Mouse (Mus musculus): Measurements from ENCODE around the gene Bmpr1a. TPM values are rescaled to one million over a fixed set of nuclear protein-coding genes. Genes with fewer than 3 reads are reported as not detected.

Bmpr1a gene
- polyA plus RNA-seq, 1 experiment from 2014 or later: 21.1 TPM

DNA sequence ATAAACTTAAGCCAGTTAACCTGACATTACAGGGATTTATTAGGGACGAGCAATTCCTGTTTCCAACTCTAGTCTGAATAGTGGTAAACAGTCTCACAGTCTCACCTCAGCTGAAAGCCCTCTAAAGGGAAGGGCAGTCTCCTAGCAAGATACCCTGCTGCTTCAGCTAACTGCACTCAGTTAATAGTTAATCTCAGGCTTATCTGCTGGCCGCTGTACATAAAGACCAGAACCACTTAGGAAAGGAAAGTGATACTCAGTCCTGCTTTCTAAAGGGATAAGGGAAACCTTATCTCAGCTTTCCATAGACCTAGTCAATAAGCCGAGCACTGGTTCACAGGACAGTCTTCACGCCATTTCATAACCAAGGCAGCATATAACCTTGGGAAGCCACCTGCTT, 32.7 kb upstream of the Bmpr1a start:
- Histone ChIP-seq H3K4me2 (ENCODE audit: low read length) (no peak overlapping the region), H3K9ac (replicated peaks; ENCODE audit: low read depth, low read length) (no peak overlapping the region), H3K36me3 (ENCODE audit: control insufficient read depth, insufficient read depth) (no peaks in the 10 kb centered on the region), H3K9me3 (ENCODE audit: control insufficient read depth, low read length) (no peaks in the 10 kb centered on the region), H3K27ac (ENCODE audit: low read length) (no peak overlapping the region), H3K4me3 (replicated peaks; ENCODE audit: low read length) (no peak overlapping the region), H3K27me3 (replicated peaks; ENCODE audit: control insufficient read depth, insufficient read depth, low read length) (no peaks in the 10 kb centered on the region), H3K4me1 (replicated peaks; ENCODE audit: control insufficient read depth, insufficient read depth, low read length) (no peaks in the 10 kb centered on the region)
- WGBS: 72% methylated on average over 4 of the region's 4 CpGs
- no peak for ATAC-seq

DNA sequence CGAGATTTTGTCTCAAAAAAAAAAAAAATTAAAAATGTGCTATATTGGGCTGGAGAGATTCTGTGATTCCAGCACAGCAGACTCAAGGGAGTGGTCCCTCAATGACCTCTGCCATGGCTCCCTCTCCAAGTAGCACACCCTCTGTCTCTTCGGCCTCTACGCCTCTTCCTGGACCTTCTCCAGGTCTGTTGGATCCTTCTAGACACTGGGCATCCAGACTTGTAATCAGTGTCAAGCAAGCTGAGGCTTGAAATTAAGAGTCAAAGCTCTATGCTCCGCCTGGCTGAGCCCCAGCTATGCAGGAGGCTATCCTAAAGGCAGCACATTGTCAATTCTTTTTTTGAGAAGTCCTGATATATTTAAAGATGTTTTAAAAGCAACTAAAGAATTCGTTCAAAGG, 30.4 kb upstream of the Bmpr1a start:
- no peak overlapping the region for H3K9ac ChIP-seq (replicated peaks; ENCODE audit: low read depth, low read length)
- H3K27ac ChIP-seq (ENCODE audit: low read length): no peak overlapping the region
- H3K4me3 ChIP-seq (replicated peaks; ENCODE audit: low read length): no peak overlapping the region
- no peaks in the 10 kb centered on the region; the same call in 1 of the 2 replicates for H3K9me3 ChIP-seq (ENCODE audit: control insufficient read depth, low read length)
- WGBS: 77% methylated on average over 5 of the region's 5 CpGs
- no peaks in the 10 kb centered on the region for H3K27me3 ChIP-seq (replicated peaks; ENCODE audit: control insufficient read depth, insufficient read depth, low read length)
- no peak for ATAC-seq
- no peak overlapping the region for H3K4me2 ChIP-seq (ENCODE audit: low read length)
- no peaks in the 10 kb centered on the region for H3K36me3 ChIP-seq (ENCODE audit: control insufficient read depth, insufficient read depth)
- no peaks in the 10 kb centered on the region for H3K4me1 ChIP-seq (replicated peaks; ENCODE audit: control insufficient read depth, insufficient read depth, low read length)

DNA sequence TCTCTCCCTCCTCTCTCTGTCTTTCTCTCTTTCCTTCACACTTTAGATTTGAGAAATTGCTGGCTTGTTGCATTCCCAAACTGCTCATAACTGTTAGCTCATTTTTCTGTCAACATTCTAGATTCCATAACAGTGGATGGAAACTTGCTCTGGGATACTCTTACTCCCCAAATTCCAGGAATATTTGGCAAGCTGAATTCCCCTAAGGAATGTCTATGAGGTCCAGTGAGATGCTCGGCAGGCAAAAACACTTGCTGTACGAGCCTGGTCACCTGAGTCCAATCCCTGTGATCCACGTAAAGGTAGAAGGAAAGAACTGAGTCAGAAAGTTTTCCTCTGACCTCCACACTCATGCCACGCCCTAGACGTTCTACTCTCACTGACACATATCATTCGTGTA, 29.4 kb upstream of the Bmpr1a start:
- Histone ChIP-seq H3K4me2 (ENCODE audit: low read length) (no peak overlapping the region), H3K27ac (ENCODE audit: low read length) (no peak overlapping the region), H3K9me3 (ENCODE audit: control insufficient read depth, low read length) (no peaks in the 10 kb centered on the region; the same call in 1 of the 2 replicates), H3K27me3 (replicated peaks; ENCODE audit: control insufficient read depth, insufficient read depth, low read length) (no peaks in the 10 kb centered on the region), H3K36me3 (ENCODE audit: control insufficient read depth, insufficient read depth) (no peaks in the 10 kb centered on the region), H3K4me1 (replicated peaks; ENCODE audit: control insufficient read depth, insufficient read depth, low read length) (no peaks in the 10 kb centered on the region), H3K9ac (replicated peaks; ENCODE audit: low read depth, low read length) (no peak overlapping the region), H3K4me3 (replicated peaks; ENCODE audit: low read length) (no peak overlapping the region)
- WGBS: 87% methylated on average over 6 of the region's 6 CpGs
- no peak for ATAC-seq

DNA sequence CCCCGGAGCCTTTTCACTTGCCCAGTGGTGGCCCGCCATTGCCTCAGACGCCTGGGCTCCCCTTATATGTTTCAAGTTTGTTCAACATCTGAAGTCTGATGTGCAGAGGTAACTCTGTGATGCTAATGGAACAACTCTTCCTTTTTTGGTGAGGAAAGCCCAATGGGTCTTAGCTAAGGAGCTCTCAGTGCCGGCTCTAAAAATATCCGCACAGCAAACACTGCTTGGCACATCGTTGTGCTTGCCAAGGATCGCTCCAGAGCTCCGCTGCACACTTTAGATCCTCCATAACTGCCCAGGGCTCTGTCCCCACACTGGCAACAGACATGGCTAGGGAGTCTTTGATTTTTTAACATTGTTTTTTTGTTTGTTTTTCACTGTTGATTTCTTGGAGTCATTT, 25.7 kb upstream of the Bmpr1a start:
- H3K4me1 ChIP-seq (replicated peaks; ENCODE audit: control insufficient read depth, insufficient read depth, low read length): no peaks in the 10 kb centered on the region
- 68% methylated on average over 8 of the region's 8 CpGs for WGBS
- no peak overlapping the region for H3K9ac ChIP-seq (replicated peaks; ENCODE audit: low read depth, low read length)
- no peak for ATAC-seq
- H3K9me3 ChIP-seq (ENCODE audit: control insufficient read depth, low read length): no peaks in the 10 kb centered on the region; the same call in 1 of the 2 replicates
- no peaks in the 10 kb centered on the region for H3K27me3 ChIP-seq (replicated peaks; ENCODE audit: control insufficient read depth, insufficient read depth, low read length)
- H3K4me3 ChIP-seq (replicated peaks; ENCODE audit: low read length): no peak overlapping the region
- H3K4me2 ChIP-seq (ENCODE audit: low read length): no peak overlapping the region
- H3K27ac ChIP-seq (ENCODE audit: low read length): no peak overlapping the region
- H3K36me3 ChIP-seq (ENCODE audit: control insufficient read depth, insufficient read depth): no peaks in the 10 kb centered on the region

DNA sequence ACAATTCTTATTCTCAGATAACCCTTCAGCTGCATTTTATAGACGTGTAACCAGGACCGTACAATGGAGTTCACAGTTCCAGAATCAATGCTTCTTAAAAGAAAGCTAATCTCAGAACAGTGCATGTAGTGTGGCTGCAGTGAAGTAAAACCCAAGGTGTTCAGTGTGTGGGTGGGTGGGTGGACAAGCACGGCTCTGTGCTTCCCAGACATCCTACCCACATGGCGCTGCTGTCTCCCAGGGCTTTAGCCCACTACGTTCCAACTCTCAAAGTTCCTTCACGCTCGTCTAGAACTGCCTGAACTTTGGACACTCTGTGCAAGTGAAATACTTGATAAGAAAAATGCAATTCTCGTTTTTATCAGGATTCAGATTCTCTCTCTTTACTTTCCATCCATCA, 19.6 kb upstream of the Bmpr1a start, which contains the start of gene 9230112D13Rik:
Gene 9230112D13Rik, minus strand, starts transcription at position 101 of the 400 bp plus-strand sequence.
- H3K27me3 ChIP-seq (replicated peaks; ENCODE audit: control insufficient read depth, insufficient read depth, low read length): no peaks in the 10 kb centered on the region
- no peak within 1 kb of the TSS for H3K4me3 ChIP-seq (replicated peaks; ENCODE audit: low read length)
- no peak for ATAC-seq
- H3K4me1 ChIP-seq (replicated peaks; ENCODE audit: control insufficient read depth, insufficient read depth, low read length): no peaks in the 10 kb centered on the region
- WGBS: 95% methylated on average over 8 of the region's 8 CpGs
- no peaks in the 10 kb centered on the region for H3K36me3 ChIP-seq (ENCODE audit: control insufficient read depth, insufficient read depth)
- no peak within 1 kb of the TSS for H3K27ac ChIP-seq (ENCODE audit: low read length)
- H3K4me2 ChIP-seq (ENCODE audit: low read length): no peak within 1 kb of the TSS
- H3K9me3 ChIP-seq (ENCODE audit: control insufficient read depth, low read length): no peaks in the 10 kb centered on the region
- H3K9ac ChIP-seq (replicated peaks; ENCODE audit: low read depth, low read length): no peak within 1 kb of the TSS

DNA sequence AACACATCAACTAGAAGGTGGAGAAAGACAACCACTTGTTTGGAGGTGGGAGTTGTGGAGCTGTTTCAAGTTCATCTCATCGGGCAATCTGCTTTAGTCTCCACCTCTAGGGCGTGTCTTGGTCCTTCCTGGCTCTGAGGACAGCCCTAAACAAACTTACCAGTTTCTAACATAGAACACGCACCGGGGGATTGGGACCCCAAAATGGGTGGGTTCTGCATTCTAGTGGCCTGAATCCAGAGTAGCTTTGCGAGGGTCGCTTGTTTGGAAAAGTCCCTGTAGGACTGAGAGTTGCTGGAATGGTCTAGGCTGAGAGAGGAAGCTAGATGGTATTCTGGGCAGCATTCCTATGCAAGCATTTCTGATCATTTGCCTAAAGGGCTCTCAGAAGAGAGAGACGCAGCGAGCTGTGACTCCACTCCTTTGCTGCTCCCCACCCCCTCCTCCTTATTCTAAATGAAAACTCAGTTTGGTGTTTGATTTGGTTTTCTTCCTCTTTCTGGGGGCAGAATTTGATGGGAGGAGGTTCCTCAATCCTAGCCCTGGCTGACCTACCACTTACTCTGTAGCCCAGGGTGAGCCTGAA, 14.9 kb upstream of the Bmpr1a start:
- H3K27ac ChIP-seq (ENCODE audit: low read length): no peak overlapping the region
- ATAC-seq: no peak
- no peaks in the 10 kb centered on the region for H3K27me3 ChIP-seq (replicated peaks; ENCODE audit: control insufficient read depth, insufficient read depth, low read length)
- no peaks in the 10 kb centered on the region for H3K36me3 ChIP-seq (ENCODE audit: control insufficient read depth, insufficient read depth)
- no peaks in the 10 kb centered on the region for H3K4me1 ChIP-seq (replicated peaks; ENCODE audit: control insufficient read depth, insufficient read depth, low read length)
- WGBS: 90% methylated on average over 8 of the region's 8 CpGs
- H3K4me3 ChIP-seq (replicated peaks; ENCODE audit: low read length): no peak overlapping the region
- H3K4me2 ChIP-seq (ENCODE audit: low read length): no peak overlapping the region
- H3K9me3 ChIP-seq (ENCODE audit: control insufficient read depth, low read length): no peaks in the 10 kb centered on the region
- H3K9ac ChIP-seq (replicated peaks; ENCODE audit: low read depth, low read length): no peak overlapping the region

DNA sequence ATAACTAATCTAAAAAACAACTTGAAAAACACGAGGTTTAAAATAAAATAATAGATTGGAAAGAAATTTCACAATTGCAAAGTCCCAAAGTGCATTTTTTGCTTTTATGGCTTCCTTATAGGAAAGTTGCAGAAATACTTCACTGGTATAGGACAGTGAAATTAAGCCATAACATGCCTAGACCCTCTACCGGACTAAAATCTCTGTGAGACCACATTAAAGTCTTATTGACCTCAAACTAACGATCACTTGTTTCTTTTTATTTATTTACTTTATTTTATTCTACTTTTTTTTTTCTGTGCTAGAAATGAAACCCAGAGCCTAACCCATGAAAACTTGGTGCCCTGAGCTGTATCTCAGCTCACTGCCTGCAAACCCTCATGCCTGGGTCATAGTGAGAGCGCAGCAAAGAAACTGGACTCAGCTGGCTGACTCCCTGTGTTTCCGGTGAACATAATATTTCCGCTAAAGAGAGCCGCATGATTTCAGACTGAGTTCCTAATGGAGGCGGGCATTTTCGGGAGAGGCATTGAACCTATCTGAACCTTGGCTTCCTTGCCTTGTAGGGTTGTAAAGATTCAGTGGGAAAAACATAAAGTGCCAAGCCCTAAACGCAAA, 13.9 kb upstream of the Bmpr1a start:
- 91% methylated on average over 10 of the region's 10 CpGs for WGBS
- no peak overlapping the region for H3K4me2 ChIP-seq (ENCODE audit: low read length)
- no peaks in the 10 kb centered on the region for H3K36me3 ChIP-seq (ENCODE audit: control insufficient read depth, insufficient read depth)
- no peak overlapping the region for H3K27ac ChIP-seq (ENCODE audit: low read length)
- no peaks in the 10 kb centered on the region for H3K9me3 ChIP-seq (ENCODE audit: control insufficient read depth, low read length)
- H3K4me1 ChIP-seq (replicated peaks; ENCODE audit: control insufficient read depth, insufficient read depth, low read length): no peaks in the 10 kb centered on the region
- no peaks in the 10 kb centered on the region for H3K27me3 ChIP-seq (replicated peaks; ENCODE audit: control insufficient read depth, insufficient read depth, low read length)
- H3K4me3 ChIP-seq (replicated peaks; ENCODE audit: low read length): no peak overlapping the region
- no peak overlapping the region for H3K9ac ChIP-seq (replicated peaks; ENCODE audit: low read depth, low read length)
- ATAC-seq: no peak

DNA sequence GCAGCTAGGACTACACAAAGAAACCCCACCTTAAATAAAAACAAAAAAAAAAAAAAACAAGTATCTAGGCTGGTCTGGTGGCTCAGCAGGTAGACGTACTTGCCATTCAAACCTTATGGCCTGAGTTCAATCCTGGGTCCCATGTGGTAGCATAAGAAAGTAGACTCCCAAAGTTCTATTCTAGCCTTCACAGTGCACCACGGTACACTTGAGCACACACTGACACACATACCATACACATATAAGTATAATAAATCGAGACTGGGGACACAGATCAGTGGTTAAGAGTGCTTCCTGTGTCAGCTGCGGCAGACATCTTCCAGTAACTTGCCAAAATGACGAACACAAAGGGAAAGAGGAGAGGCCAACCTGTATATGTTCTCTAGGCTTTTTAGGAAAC, 12.7 kb upstream of the Bmpr1a start:
- Histone ChIP-seq H3K36me3 (ENCODE audit: control insufficient read depth, insufficient read depth) (no peaks in the 10 kb centered on the region), H3K9me3 (ENCODE audit: control insufficient read depth, low read length) (no peaks in the 10 kb centered on the region), H3K4me3 (replicated peaks; ENCODE audit: low read length) (no peak overlapping the region), H3K4me2 (ENCODE audit: low read length) (no peak overlapping the region), H3K27me3 (replicated peaks; ENCODE audit: control insufficient read depth, insufficient read depth, low read length) (no peaks in the 10 kb centered on the region), H3K9ac (replicated peaks; ENCODE audit: low read depth, low read length) (no peak overlapping the region), H3K27ac (ENCODE audit: low read length) (no peak overlapping the region), H3K4me1 (replicated peaks; ENCODE audit: control insufficient read depth, insufficient read depth, low read length) (no peaks in the 10 kb centered on the region)
- 90% methylated on average over 5 of the region's 5 CpGs for WGBS
- ATAC-seq: no peak

DNA sequence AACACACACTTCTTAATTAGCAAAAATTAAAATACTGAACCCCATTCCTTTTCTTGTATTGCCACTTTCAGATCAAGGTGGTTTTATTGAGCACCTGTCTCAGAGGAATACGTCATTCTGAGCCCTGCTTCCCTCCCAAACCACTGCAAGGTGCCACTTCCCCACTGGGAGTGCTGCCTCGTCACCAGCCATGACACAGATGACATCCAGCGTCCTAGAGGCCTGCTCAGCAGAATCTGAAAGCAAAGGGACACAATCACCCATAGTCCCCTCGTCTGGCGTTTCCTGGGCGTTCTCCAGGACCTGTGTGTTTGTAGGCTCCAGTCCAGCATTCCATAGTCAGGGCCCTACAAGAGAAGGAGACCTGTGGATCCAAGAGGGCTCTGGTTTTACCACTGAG, 11.0 kb upstream of the Bmpr1a start:
- no peaks in the 10 kb centered on the region for H3K36me3 ChIP-seq (ENCODE audit: control insufficient read depth, insufficient read depth)
- H3K9me3 ChIP-seq (ENCODE audit: control insufficient read depth, low read length): no peaks in the 10 kb centered on the region
- no peak overlapping the region for H3K4me3 ChIP-seq (replicated peaks; ENCODE audit: low read length)
- H3K4me2 ChIP-seq (ENCODE audit: low read length): no peak overlapping the region
- no peak overlapping the region for H3K9ac ChIP-seq (replicated peaks; ENCODE audit: low read depth, low read length)
- WGBS: 39% methylated on average over 6 of the region's 6 CpGs
- peaks cover 1% of the 10 kb centered on the region; the same call in 1 of the 2 replicates for H3K4me1 ChIP-seq (replicated peaks; ENCODE audit: control insufficient read depth, insufficient read depth, low read length)
- no peaks in the 10 kb centered on the region for H3K27me3 ChIP-seq (replicated peaks; ENCODE audit: control insufficient read depth, insufficient read depth, low read length)
- ATAC-seq: no peak
- H3K27ac ChIP-seq (ENCODE audit: low read length): no peak overlapping the region

Measured in forebrain, embryonic 16.5 days (tissue).